Mouse (Mus musculus) limb, embryonic 14.5 days (tissue): ENCODE measurements around the gene Hoxb2. TPM values are rescaled to one million over a fixed set of nuclear protein-coding genes. Genes with fewer than 3 reads are reported as not detected.

ENCODE experiments used
- ATAC-seq: fragments of 200-750 bp; cut with Nextera tagmentation; 2 replicates; pipeline ENCODE4 v1.8.0; 2017; ENCODE audit warnings: low read depth, moderate number of reproducible peaks, moderate TSS enrichment; ENCODE audit not compliant: low FRiP score
- DNase-seq: peaks from one replicate; pipeline ENCODE4 v3.0.0-alpha.2; 2015; ENCODE audit warnings: low spot score
- H3K27ac ChIP-seq: fragments of 300-500 bp; sonication (generic); replicated peaks from 2 replicates; pipeline ENCODE4 v1.5.1; 2014; ENCODE audit warnings: low read depth, mild to moderate bottlenecking, low read length, moderate library complexity, mixed read lengths
- H3K27me3 ChIP-seq: fragments of 300-500 bp; sonication (generic); 2 replicates; pipeline ENCODE4 v1.6.1; 2014; ENCODE audit warnings: low read length, mixed read lengths; ENCODE audit not compliant: control insufficient read depth, insufficient read depth
- H3K36me3 ChIP-seq: fragments of 300-500 bp; sonication (generic); 2 replicates; pipeline ENCODE4 v1.6.1; 2014; ENCODE audit warnings: mild to moderate bottlenecking, low read length, moderate library complexity, mixed read lengths; ENCODE audit not compliant: control insufficient read depth, insufficient read depth
- H3K4me1 ChIP-seq: fragments of 300-500 bp; sonication (generic); 2 replicates; pipeline ENCODE4 v1.6.1; 2014; ENCODE audit warnings: antibody characterized with exemption, low read length, mixed read lengths; ENCODE audit not compliant: control insufficient read depth, insufficient read depth
- H3K4me2 ChIP-seq: fragments of 300-500 bp; sonication (generic); replicated peaks from 2 replicates; pipeline ENCODE4 v1.6.1; 2014; ENCODE audit warnings: low read depth, mild to moderate bottlenecking, low read length, moderate library complexity; ENCODE audit not compliant: severe bottlenecking
- H3K4me3 ChIP-seq: fragments of 300-500 bp; sonication (generic); replicated peaks from 2 replicates; pipeline ENCODE4 v1.5.1; 2014; ENCODE audit warnings: low read length
- H3K9ac ChIP-seq: fragments of 300-500 bp; sonication (generic); 2 replicates; pipeline ENCODE4 v1.6.1; 2014; ENCODE audit warnings: mild to moderate bottlenecking, low read depth, low read length, moderate library complexity; ENCODE audit not compliant: severe bottlenecking
- H3K9me3 ChIP-seq: fragments of 300-500 bp; sonication (generic); 2 replicates; pipeline ENCODE4 v1.6.1; 2016; ENCODE audit warnings: low read length; ENCODE audit not compliant: control insufficient read depth
- POLR2A ChIP-seq: fragments of 200-500 bp; IDR thresholded peaks from 2 replicates; pipeline ENCODE4 v1.8.0; 2012; ENCODE audit warnings: inconsistent platforms, mild to moderate bottlenecking, moderate library complexity, borderline replicate concordance; ENCODE audit not compliant: insufficient read depth, insufficient read length; ENCODE audit errors: extremely low read depth
- WGBS: fragments of 180-500 bp; shearing (Covaris S2); extraction: QIAGEN DNeasy Blood & Tissue Kit; methylation state at CpG from one replicate; pipeline ENCODE4 v1.1.7; 2014; 5-methylcytosine and 5-hydroxymethylcytosine counted together
- polyA plus RNA-seq, 2 experiments: library from polyadenylated mRNA; depleted of rRNA in 1 of 2; stranded (reverse) in 1 of 2; unstranded in 1 of 2; fragments of >200 nt; fragmentation: Nextera tagmentation in 1 of 2; extraction: Ambion mirVana in 1 of 2; gene quantifications; 2 replicates each; pipeline versions ENCODE4 v1.2.1 to v1.2.3; 2012 to 2014

Gene Hoxb2
- polyA plus RNA-seq, 2 experiments, result 5.8 to 9.6 TPM

GRCm38 (mm10) chr11:96343206-96343745, 7.0 kb upstream of the Hoxb2 start:
- H3K27me3 ChIP-seq, result peaks cover 97% of the 10 kb centered on the region
- H3K9me3 ChIP-seq, result no peaks in the 10 kb centered on the region
- no peak for DNase-seq
- no peak overlapping the region for H3K9ac ChIP-seq
- ATAC-seq, result no peak
- H3K36me3 ChIP-seq, result no peaks in the 10 kb centered on the region
- WGBS, result 45% methylated on average over 2 of the region's 2 CpGs
- no peak overlapping the region for H3K27ac ChIP-seq
- H3K4me2 ChIP-seq, result no peak overlapping the region
- no peak for TF ChIP-seq POLR2A
- no peak overlapping the region for H3K4me3 ChIP-seq
- no peaks in the 10 kb centered on the region for H3K4me1 ChIP-seq

GRCm38 (mm10) chr11:96344061-96344877, 6.1 kb upstream of the Hoxb2 start:
- no peak for DNase-seq
- Histone ChIP-seq H3K27me3 (peaks cover 97% of the 10 kb centered on the region), H3K9ac (no peak overlapping the region), H3K4me1 (no peaks in the 10 kb centered on the region), H3K4me3 (no peak overlapping the region), H3K4me2 (no peak overlapping the region), H3K9me3 (no peaks in the 10 kb centered on the region), H3K27ac (0 out of 2 replicates have a peak overlapping the region, but pooled peaks have one; percentile 38), H3K36me3 (no peaks in the 10 kb centered on the region)
- TF ChIP-seq POLR2A, result no peak
- 10% methylated on average over 34 of the region's 40 CpGs for WGBS
- ATAC-seq, result no peak

- Histone ChIP-seq H3K4me3 (peak overlapping the region; percentile 17; the same call in 1 of the 2 replicates), H3K36me3 (no peaks in the 10 kb centered on the region), H3K27me3 (peaks cover 97% of the 10 kb centered on the region), H3K27ac (no peak overlapping the region), H3K9ac (no peak overlapping the region), H3K9me3 (no peaks in the 10 kb centered on the region), H3K4me1 (no peaks in the 10 kb centered on the region), H3K4me2 (no peak overlapping the region)
- no peak for ATAC-seq
- DNase-seq, result no peak
- 6% methylated on average over 6 of the region's 6 CpGs for WGBS
- TF ChIP-seq POLR2A, result no peak
Measured at GRCm38 (mm10) chr11:96344878-96345159, 5.5 kb upstream of the Hoxb2 start.

GRCm38 (mm10) chr11:96345220-96345892, 5.0 kb upstream of the Hoxb2 start:
- peaks cover 97% of the 10 kb centered on the region for H3K27me3 ChIP-seq
- no peaks in the 10 kb centered on the region for H3K36me3 ChIP-seq
- peak overlapping the region; percentile 17 for H3K4me3 ChIP-seq
- peak overlapping the region; percentile 35 for H3K4me2 ChIP-seq
- DNase-seq (no peak), ATAC-seq (no peak)
- H3K9ac ChIP-seq, result no peak overlapping the region
- no peak for TF ChIP-seq POLR2A
- H3K9me3 ChIP-seq, result no peaks in the 10 kb centered on the region
- no peak overlapping the region for H3K27ac ChIP-seq
- H3K4me1 ChIP-seq, result no peaks in the 10 kb centered on the region
- 2% methylated on average over 39 of the region's 56 CpGs for WGBS

- Histone ChIP-seq H3K4me2 (peak overlapping the region; percentile 35), H3K4me1 (no peaks in the 10 kb centered on the region), H3K9ac (no peak overlapping the region), H3K36me3 (no peaks in the 10 kb centered on the region), H3K4me3 (peak overlapping the region; percentile 17; the same call in 1 of the 2 replicates), H3K9me3 (no peaks in the 10 kb centered on the region), H3K27ac (no peak overlapping the region), H3K27me3 (peaks cover 97% of the 10 kb centered on the region)
- WGBS, result 6% methylated on average over 33 of the region's 45 CpGs
- no peak for TF ChIP-seq POLR2A
- DNase-seq, result no peak
- ATAC-seq, result no peak
Measured at GRCm38 (mm10) chr11:96345893-96346806, 4.2 kb upstream of the Hoxb2 start.
